Mouse (Mus musculus) central nervous system, embryonic 11.5 days (tissue): Measurements from ENCODE around the gene Odc1. TPM values are rescaled to one million over a fixed set of nuclear protein-coding genes. Genes with fewer than 3 reads are reported as not detected.

Experiments used
- polyA plus RNA-seq: library from polyadenylated mRNA; depleted of rRNA; stranded (reverse); fragments of >200 nt; gene quantifications from 2 replicates; pipeline ENCODE4 v1.2.3, GENCODE M21; 2012; rRNA removed

Odc1 gene
- 344 and 371 TPM in 2 replicates for polyA plus RNA-seq

DNA sequence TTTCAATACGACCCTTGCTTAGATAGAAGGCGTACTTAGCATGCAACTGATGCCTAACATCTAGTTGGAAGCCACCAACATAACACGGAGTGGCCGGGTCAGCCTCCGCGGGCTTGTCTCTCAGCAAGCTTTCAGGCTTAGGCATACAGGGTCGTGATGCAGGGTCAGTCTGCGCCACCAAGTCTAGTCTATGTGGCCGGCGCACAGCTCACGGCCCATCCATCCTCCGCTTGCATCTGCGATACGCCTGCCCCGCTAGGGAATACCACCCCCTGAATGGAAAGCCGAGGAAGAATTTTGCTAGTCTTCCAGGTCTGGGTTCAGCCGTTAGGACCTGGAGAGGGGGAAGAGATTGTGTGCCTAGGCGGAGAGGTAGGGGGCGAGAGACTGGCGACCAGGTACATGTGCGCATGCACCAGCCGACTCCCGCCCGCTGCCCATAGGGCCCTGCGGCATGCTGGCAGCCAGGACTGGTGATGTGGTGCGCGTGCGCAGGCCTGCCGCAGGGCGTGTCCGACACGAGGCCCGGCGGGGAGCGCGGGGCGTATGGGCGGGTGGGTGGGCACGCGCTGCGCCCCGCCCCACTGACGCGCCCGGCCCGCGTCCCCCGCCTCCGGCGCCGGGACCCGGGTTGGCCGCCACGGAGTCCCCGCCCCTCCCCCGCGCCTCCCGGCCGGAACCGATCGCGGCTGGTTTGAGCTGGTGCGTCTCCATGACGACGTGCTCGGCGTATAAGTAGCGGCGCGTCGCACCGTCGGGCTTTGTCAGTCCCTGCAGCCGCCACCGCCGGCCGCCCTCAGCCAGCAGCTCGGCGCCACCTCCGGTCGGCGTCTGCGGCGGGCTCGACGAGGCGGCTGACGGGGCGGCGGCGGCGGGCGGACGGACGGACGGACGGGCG lies at the start of gene Odc1:
Odc1 (plus strand) TSS at position 586 of the 898 bp plus-strand sequence.

Other genes with a start within 250 kb of the Odc1 start
- gene Atp6v1c2, start 215.4 kb upstream of the Odc1 start, polyA plus RNA-seq = 0.16 and 0.41 TPM in 2 replicates
- 23.4 and 29.5 TPM in 2 replicates for gene Nol10, start 196.3 kb upstream of the Odc1 start, polyA plus RNA-seq
- 30.2 and 41.5 TPM in 2 replicates for gene Hpcal1, start 146.1 kb downstream of the Odc1 start, polyA plus RNA-seq